Mouse (Mus musculus) myocyte (in vitro differentiated cells): Measurements from ENCODE around the gene Ydjc.

ENCODE experiments used
- MAX ChIP-seq: IDR thresholded peaks from one replicate; pipeline ENCODE4 v1.6.1; 2011; ENCODE audit warnings: low read depth, mild to moderate bottlenecking, control low read depth
- SRF ChIP-seq: IDR thresholded peaks from one replicate; pipeline ENCODE4 v1.6.1; 2011; ENCODE audit warnings: low read depth; ENCODE audit not compliant: control insufficient read depth, insufficient read length
- USF1 ChIP-seq: IDR thresholded peaks from one replicate; pipeline ENCODE4 v1.6.1; 2011; ENCODE audit warnings: low read depth, mild to moderate bottlenecking, control low read depth, moderate library complexity

DNA sequence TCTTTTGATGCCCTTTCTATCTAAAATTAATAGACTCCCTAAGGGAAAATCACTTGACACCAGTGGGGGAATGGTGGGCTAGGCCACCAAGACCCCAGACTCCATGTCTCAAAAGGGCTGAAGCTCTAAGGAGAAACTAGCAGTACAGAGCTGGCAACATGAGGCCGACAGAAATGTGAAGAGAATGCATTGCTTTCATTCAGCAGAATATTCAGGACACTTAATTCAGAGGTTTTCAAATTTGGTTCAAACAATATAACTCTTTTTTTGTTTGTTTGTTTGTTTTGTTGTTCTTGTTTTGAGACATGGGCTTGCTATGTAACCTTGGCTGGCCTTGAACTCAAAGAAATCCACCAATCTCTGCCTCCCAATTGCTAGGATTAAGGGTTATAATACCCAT lies 58.1 kb downstream of the Ydjc start, which contains the start of gene Ube2l3:
- TF ChIP-seq MAX (no peak), SRF (no peak), USF1 (no peak)
